Mouse (Mus musculus): ENCODE results near the gene Cxcl17.
"Not testable (repeated sequence)": the region's sequence is repeated elsewhere in the genome, so short reads cannot be mapped to it uniquely, and the experiment has no call there.

Gene Cxcl17

GRCm38 (mm10) chr7:25412833-25413441, at the start of gene Cxcl17:
Gene Cxcl17, minus strand, starts transcription at chr7:25412886.
- DNase-seq (ENCODE audit: low spot score): no peak

- not testable (repeated sequence) for DNase-seq (ENCODE audit: low spot score)
Observed at GRCm38 (mm10) chr7:25462033-25462337, 49.3 kb upstream of the Cxcl17 start.

- peak; percentile 14 for DNase-seq (ENCODE audit: low spot score)
Observed at GRCm38 (mm10) chr7:25461336-25462032, 48.8 kb upstream of the Cxcl17 start.

GRCm38 (mm10) chr7:25452103-25452502, 39.4 kb upstream of the Cxcl17 start:
- no peak for DNase-seq (ENCODE audit: low spot score)

- DNase-seq (ENCODE audit: low spot score): no peak
Observed at GRCm38 (mm10) chr7:25449913-25450890, 37.5 kb upstream of the Cxcl17 start.

- DNase-seq (ENCODE audit: low spot score): no peak
Observed at GRCm38 (mm10) chr7:25440816-25441153, 28.1 kb upstream of the Cxcl17 start.

- no peak for DNase-seq (ENCODE audit: low spot score)
Observed at GRCm38 (mm10) chr7:25439978-25440815, 27.5 kb upstream of the Cxcl17 start.

- no peak for DNase-seq (ENCODE audit: low spot score)
Observed at GRCm38 (mm10) chr7:25439124-25439822, 26.6 kb upstream of the Cxcl17 start.

GRCm38 (mm10) chr7:25436704-25437103, 24.0 kb upstream of the Cxcl17 start:
- no peak for DNase-seq (ENCODE audit: low spot score)

- no peak for DNase-seq (ENCODE audit: low spot score)
Observed at GRCm38 (mm10) chr7:25436226-25436625, 23.5 kb upstream of the Cxcl17 start.

GRCm38 (mm10) chr7:25435546-25435851, 22.8 kb upstream of the Cxcl17 start:
- no peak for DNase-seq (ENCODE audit: low spot score)

- DNase-seq (ENCODE audit: low spot score): no peak
Observed at GRCm38 (mm10) chr7:25434654-25435545, 22.2 kb upstream of the Cxcl17 start.

- no peak for DNase-seq (ENCODE audit: low spot score)
Observed at GRCm38 (mm10) chr7:25433781-25434560, 21.3 kb upstream of the Cxcl17 start.

GRCm38 (mm10) chr7:25433007-25433541, 20.4 kb upstream of the Cxcl17 start:
- DNase-seq (ENCODE audit: low spot score): no peak

- DNase-seq (ENCODE audit: low spot score): no peak
Observed at GRCm38 (mm10) chr7:25432381-25432780, 19.7 kb upstream of the Cxcl17 start.

GRCm38 (mm10) chr7:25429886-25430784, 17.4 kb upstream of the Cxcl17 start:
- DNase-seq (ENCODE audit: low spot score): no peak

GRCm38 (mm10) chr7:25428321-25428720, 15.6 kb upstream of the Cxcl17 start:
- DNase-seq (ENCODE audit: low spot score): no peak

GRCm38 (mm10) chr7:25427144-25427543, 14.5 kb upstream of the Cxcl17 start:
- no peak for DNase-seq (ENCODE audit: low spot score)

All from MN1 (cell line).